Mouse (Mus musculus) liver, embryonic 18 days (tissue): Measurements from ENCODE around the gene Mrpl1. TPM values are rescaled to one million over a fixed set of nuclear protein-coding genes. Genes with fewer than 3 reads are reported as not detected.

Experiments
- polyA plus RNA-seq: library from polyadenylated mRNA; depleted of rRNA; stranded (reverse); fragments of >200 nt; gene quantifications from 2 replicates; pipeline ENCODE4 v1.2.3, GENCODE M21; 2012; rRNA removed

Mrpl1 gene
- 6.6 and 6.8 TPM in 2 replicates for polyA plus RNA-seq

DNA sequence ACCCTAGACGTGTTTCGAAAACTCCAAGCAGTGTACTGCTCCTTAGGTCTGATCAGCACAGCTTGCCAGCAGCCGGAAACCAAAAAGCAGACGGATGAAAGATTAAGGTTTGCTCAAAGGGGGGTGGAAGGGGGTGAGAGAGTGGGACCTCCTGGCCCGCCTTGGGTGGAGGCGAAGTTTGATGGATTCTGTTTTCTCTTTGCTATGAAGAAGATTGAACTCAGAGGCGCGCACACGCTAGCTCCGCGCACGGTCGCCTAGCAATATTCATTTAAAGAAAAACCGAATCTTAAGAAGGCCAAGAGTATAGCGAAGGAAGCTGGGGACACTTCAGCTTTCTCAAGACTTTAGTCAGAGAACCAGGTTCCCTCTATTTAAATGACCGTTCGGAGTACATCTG, at the start of gene Mrpl1:
TSS of gene Mrpl1 (plus strand) at position 35 of the 400 bp plus-strand sequence.

DNA sequence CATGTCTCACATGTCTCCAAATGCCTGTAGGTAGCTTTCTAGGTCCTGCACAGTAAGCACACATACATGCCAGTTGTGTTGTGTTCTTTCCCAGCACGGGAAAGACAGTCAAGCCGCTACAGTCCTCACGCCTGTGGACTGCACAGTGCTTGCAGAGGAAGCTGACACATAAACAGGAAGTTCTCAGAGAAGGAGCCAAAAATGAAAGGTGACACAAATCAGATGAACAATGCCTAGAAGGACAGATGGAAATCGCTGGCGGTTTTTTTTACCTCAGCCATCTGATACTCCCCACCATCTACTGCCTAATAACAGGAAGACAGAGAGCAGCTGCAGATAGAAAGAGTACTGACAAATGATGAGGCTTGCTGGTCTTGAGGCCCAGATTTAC, 45.3 kb upstream of the Mrpl1 start, which contains the start of gene Cnot6l:
TSS of gene Cnot6l (minus strand) at position 151 of the 391 bp plus-strand sequence.

Other genes with a start within 250 kb of the Mrpl1 start
- gene Cnot6l, start 45.3 kb upstream of the Mrpl1 start, polyA plus RNA-seq: 5.0 and 5.1 TPM in 2 replicates
- gene Fras1, start 164.5 kb downstream of the Mrpl1 start, polyA plus RNA-seq: 0.49 and 0.74 TPM in 2 replicates